Comparison of ENCODE assay signal across 20 mouse cellular contexts in the genomic region with DNA sequence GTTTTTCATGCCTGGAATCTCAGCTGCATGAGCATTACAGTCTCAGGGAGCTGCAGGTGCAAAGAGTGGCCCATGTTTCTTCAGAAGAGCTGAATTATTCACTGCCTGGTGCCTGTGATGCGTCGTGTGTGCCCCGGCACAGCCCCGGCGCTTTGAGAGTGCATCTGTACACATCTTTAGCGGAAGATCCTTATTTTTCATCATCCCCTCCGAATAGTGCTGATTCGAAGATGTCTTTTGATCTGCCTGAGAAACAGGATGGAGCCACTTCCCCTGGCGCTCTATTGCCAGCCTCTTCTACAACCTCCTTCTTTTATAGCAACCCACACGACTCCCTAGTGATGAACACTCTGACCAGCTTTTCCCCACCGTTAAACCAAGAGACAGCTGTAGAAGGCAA. TPM values are rescaled to one million over a fixed set of nuclear protein-coding genes. Genes with fewer than 3 reads are reported as not detected.
DNase-seq lines count a peak whose midpoint lies in the region; ATAC-seq and TF ChIP-seq lines count a peak whose summit lies in the region.
"Had no signal": no experiment of that assay in that cellular context is flagged by ENCODE, and none has a peak within 500 bp of the region (broad histone marks: within the 10 kb centered on the region; RNA-seq: fewer than 3 reads in every experiment).

No protein-coding gene starts in this region.

- no peaks in the 10 kb centered on the region for H3K27me3 ChIP-seq in spleen, adult 2 months (ENCODE audit: control insufficient read depth, insufficient read depth, low read length)
- no peaks in the 10 kb centered on the region for H3K27me3 ChIP-seq in cerebellum, adult 2 months (ENCODE audit: control insufficient read depth, insufficient read depth, low read length)
- H3K27me3 ChIP-seq: heart, embryonic 13.5 days; limb, embryonic 15.5 days; liver, embryonic 15.5 days; midbrain, embryonic 12.5 days had no signal

- peak overlapping the region; percentile 50 for H3K27ac ChIP-seq in spleen, adult 2 months (ENCODE audit: insufficient read depth, low read length)
- H3K27ac ChIP-seq in olfactory bulb, adult 2 months (ENCODE audit: insufficient read depth, low read depth, low read length): peak overlapping the region; percentile 57
- no peak overlapping the region for H3K27ac ChIP-seq in cerebellum, adult 2 months (ENCODE audit: insufficient read depth, low read length)
- H3K27ac ChIP-seq: heart, embryonic 13.5 days; hindbrain, embryonic 14.5 days; limb, embryonic 15.5 days; liver, embryonic 15.5 days; midbrain, embryonic 12.5 days; stomach, postnatal 0 days had no signal

- H3K4me1 ChIP-seq in spleen, adult 2 months (ENCODE audit: control insufficient read depth, insufficient read depth, insufficient read length): no peaks in the 10 kb centered on the region
- H3K4me1 ChIP-seq in olfactory bulb, adult 2 months (ENCODE audit: control insufficient read depth, insufficient read depth, low read length): peaks cover 7% of the 10 kb centered on the region
- H3K4me1 ChIP-seq in cerebellum, adult 2 months (ENCODE audit: control insufficient read depth, insufficient read depth, low read length): no peaks in the 10 kb centered on the region
- H3K4me1 ChIP-seq: heart, embryonic 13.5 days; limb, embryonic 15.5 days; liver, embryonic 15.5 days; midbrain, embryonic 12.5 days had no signal

- H3K36me3 ChIP-seq in spleen, adult 2 months (ENCODE audit: control insufficient read depth, insufficient read depth, low read length): peaks cover 22% of the 10 kb centered on the region
- H3K36me3 ChIP-seq: heart, embryonic 13.5 days; limb, embryonic 15.5 days; liver, embryonic 15.5 days; midbrain, embryonic 12.5 days had no signal

- ATAC-seq in activated CD4-positive, CD25-positive, alpha-beta regulatory T cell, adult 4 months: peak; percentile 60
- ATAC-seq: forebrain, embryonic 16.5 days had no signal

- no peak overlapping the region for H3K4me3 ChIP-seq in spleen, adult 2 months (ENCODE audit: extremely low read depth, insufficient read depth, insufficient read length)
- no peak overlapping the region for H3K4me3 ChIP-seq in olfactory bulb, adult 2 months (ENCODE audit: insufficient read depth, low read depth, low read length)
- no peak overlapping the region for H3K4me3 ChIP-seq in cerebellum, adult 2 months (replicated peaks; ENCODE audit: insufficient read depth, low read depth, low read length)
- H3K4me3 ChIP-seq: heart, embryonic 13.5 days; limb, embryonic 15.5 days; liver, embryonic 15.5 days; midbrain, embryonic 12.5 days had no signal

- no peak for TF ChIP-seq CTCF in spleen, adult 2 months (IDR thresholded peaks at IDR 0.05; ENCODE audit: extremely low read depth, insufficient read depth, insufficient read length, insufficient replicate concordance)
- no peak for TF ChIP-seq CTCF in olfactory bulb, adult 2 months (IDR thresholded peaks at IDR 0.05; ENCODE audit: insufficient read depth, low read depth, low read length)
- no peak for TF ChIP-seq CTCF in cerebellum, adult 2 months (IDR thresholded peaks at IDR 0.05; ENCODE audit: borderline replicate concordance, insufficient read depth, low read depth, low read length)

- TF ChIP-seq POLR2A in spleen, adult 2 months (IDR thresholded peaks at IDR 0.05; ENCODE audit: low read depth, low read length): no peak
- no peak for TF ChIP-seq POLR2A in olfactory bulb, adult 2 months (IDR thresholded peaks at IDR 0.05; ENCODE audit: insufficient read depth, low read depth, low read length)
- no peak for TF ChIP-seq POLR2A in cerebellum, adult 2 months (IDR thresholded peaks at IDR 0.05; ENCODE audit: borderline replicate concordance, insufficient read depth, low read length)

- WGBS in spleen, adult 2 months: 51% methylated on average over 11 of the region's 11 CpGs
- WGBS in olfactory bulb, adult 2 months: 46% methylated on average over 11 of the region's 11 CpGs
- WGBS in cerebellum, adult 2 months: 78% methylated on average over 11 of the region's 11 CpGs

- no peak for DNase-seq in spleen, adult 2 months (ENCODE audit: low read depth in 1 of 2, low spot score in 2 of 2)
- no peak for DNase-seq in spleen, postnatal 14 days (ENCODE audit: low spot score in 2 of 2)
- DNase-seq in thymus, postnatal 36 days: peak; percentile 51 to 69
- DNase-seq in retina, postnatal 1 day: no peak
- DNase-seq in cerebellum, adult 9-11 months: no peak
- no peak for DNase-seq in cerebellum, adult 2 months
- DNase-seq: adrenal gland, postnatal 36 days; cerebellum, adult 9-10 months; kidney, adult 11 months; kidney, postnatal 14 days had no signal

RNA-seq across cellular contexts. Expression of a gene that starts 26.4 kb away (rescaled TPM):
- polyA plus RNA-seq in spleen, adult 2 months (2012; rRNA removed): 23.8 and 27.3 TPM in 2 replicates
- 100 to 1,000 TPM; 302 to 352 TPM for polyA plus RNA-seq in activated CD4-positive, CD25-positive, alpha-beta regulatory T cell, adult 4 months (2017; shearing (Covaris generic))
- polyA plus RNA-seq in olfactory bulb, adult 2 months (2012; ENCODE audit: insufficient read depth, insufficient read length, low replicate concordance, missing spikeins): not detected in 2 replicates
- polyA plus RNA-seq in cerebellum, adult 2 months (2012; rRNA removed): 34.7 and 39.4 TPM in 2 replicates

RNA-seq across cellular contexts. Expression of a gene that starts 28.0 kb away (rescaled TPM):
- 3.5 and 5.2 TPM in 2 replicates for polyA plus RNA-seq in spleen, adult 2 months (2012; rRNA removed)
- 10 to 100 TPM; 10.3 to 11.3 TPM for polyA plus RNA-seq in activated CD4-positive, CD25-positive, alpha-beta regulatory T cell, adult 4 months (2017; shearing (Covaris generic))
- polyA plus RNA-seq in olfactory bulb, adult 2 months (2012; ENCODE audit: insufficient read depth, insufficient read length, low replicate concordance, missing spikeins): not detected in 2 replicates
- polyA plus RNA-seq in cerebellum, adult 2 months (2012; rRNA removed): 14.5 and 15.2 TPM in 2 replicates

RNA-seq across cellular contexts. Expression of a gene that starts 53.5 kb away (rescaled TPM):
- polyA plus RNA-seq in spleen, adult 2 months (2012; rRNA removed): 0.13 and 0.18 TPM in 2 replicates
- polyA plus RNA-seq in activated CD4-positive, CD25-positive, alpha-beta regulatory T cell, adult 4 months (2017; shearing (Covaris generic)): 1 to 10 TPM; 3.1 to 7.9 TPM
- polyA plus RNA-seq in olfactory bulb, adult 2 months (2012; ENCODE audit: insufficient read depth, insufficient read length, low replicate concordance, missing spikeins): not detected in 2 replicates
- polyA plus RNA-seq in cerebellum, adult 2 months (2012; rRNA removed): 91.7 and 98.7 TPM in 2 replicates
- polyA plus RNA-seq: heart, embryonic 13.5 days; lung, embryonic 16.5 days had no signal

Comparison
In these comparisons a context has a peak if more than half of its experiments do, and no peak if none do; other contexts are left out.
1. DNase-seq: peak in thymus, postnatal 36 days (2 of 2); none in spleen, adult 2 months (0 of 2), spleen, postnatal 14 days (0 of 2), retina, postnatal 1 day (single experiment), cerebellum, adult 9-11 months (single experiment) and cerebellum, adult 2 months (0 of 2).
2. RNA of a gene that starts 26.4 kb away (polyA plus RNA-seq): 302 to 352 TPM in activated CD4-positive, CD25-positive, alpha-beta regulatory T cell, adult 4 months, 34.7 to 39.4 TPM in cerebellum, adult 2 months and 23.8 to 27.3 TPM in spleen, adult 2 months; not detected in olfactory bulb, adult 2 months; every median in the first group is over 10 times any median in the second.
3. RNA of a gene that starts 53.5 kb away (polyA plus RNA-seq): 91.7 to 98.7 TPM in cerebellum, adult 2 months; 3.1 to 7.9 TPM in activated CD4-positive, CD25-positive, alpha-beta regulatory T cell, adult 4 months, 0.13 to 0.18 TPM in spleen, adult 2 months and not detected in olfactory bulb, adult 2 months; every median in the first group is over 10 times any median in the second.